Mouse (Mus musculus): ENCODE measurements around the gene Cacna2d2.

GRCm38 (mm10) chr9:107555031-107555457, 155.6 kb downstream of the Cacna2d2 start:
- TF ChIP-seq POLR2A (IDR thresholded peaks at IDR 0.05; ENCODE audit: low read depth, low read length) (no peak), CTCF (conservative IDR thresholded peaks at IDR 0.05; ENCODE audit: insufficient read depth, insufficient read length, low read depth, low read length) (no peak)

All from kidney, adult 2 months (tissue).